Mouse (Mus musculus): Measurements from ENCODE around the gene Tlcd2.

Gene Tlcd2

DNA sequence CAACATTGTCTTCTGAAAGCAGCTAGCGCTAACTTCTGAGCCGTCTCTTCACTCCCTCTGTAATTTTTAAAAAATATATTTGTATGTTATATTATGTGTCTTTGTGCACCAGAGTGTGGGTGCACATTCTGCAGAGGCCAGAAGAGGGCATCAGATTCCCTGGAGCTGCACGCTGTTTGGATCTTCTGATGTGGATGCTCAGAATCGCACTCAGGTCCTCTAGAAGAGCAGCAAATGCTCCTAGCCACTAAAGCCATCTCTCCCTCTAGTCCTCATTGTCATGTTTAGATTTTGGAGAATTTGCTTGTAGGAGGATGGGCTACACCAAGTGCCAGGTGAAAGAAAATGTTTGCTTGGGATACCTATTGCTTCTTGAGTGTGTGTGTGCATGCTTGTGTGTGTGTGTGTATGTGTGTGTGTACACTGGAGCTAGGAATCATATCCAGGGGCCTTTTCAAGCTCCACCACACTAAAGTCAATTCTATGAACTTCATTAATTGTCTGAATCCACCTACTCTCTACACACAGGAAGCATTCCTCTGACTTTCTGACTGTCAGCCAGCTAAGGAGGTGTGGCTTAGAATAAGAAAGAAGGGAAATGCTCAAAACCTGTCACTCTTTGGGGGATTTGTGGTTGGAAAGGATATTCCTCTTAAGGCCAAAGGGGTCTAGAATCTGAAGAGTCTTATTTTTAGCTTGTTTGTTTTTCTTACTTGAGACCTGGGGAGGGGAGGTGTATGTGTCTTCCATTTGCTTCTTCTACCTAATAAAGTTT, 5.4 kb downstream of the Tlcd2 start:
- no peak for DNase-seq (ENCODE audit: low read depth, low spot score)

DNA sequence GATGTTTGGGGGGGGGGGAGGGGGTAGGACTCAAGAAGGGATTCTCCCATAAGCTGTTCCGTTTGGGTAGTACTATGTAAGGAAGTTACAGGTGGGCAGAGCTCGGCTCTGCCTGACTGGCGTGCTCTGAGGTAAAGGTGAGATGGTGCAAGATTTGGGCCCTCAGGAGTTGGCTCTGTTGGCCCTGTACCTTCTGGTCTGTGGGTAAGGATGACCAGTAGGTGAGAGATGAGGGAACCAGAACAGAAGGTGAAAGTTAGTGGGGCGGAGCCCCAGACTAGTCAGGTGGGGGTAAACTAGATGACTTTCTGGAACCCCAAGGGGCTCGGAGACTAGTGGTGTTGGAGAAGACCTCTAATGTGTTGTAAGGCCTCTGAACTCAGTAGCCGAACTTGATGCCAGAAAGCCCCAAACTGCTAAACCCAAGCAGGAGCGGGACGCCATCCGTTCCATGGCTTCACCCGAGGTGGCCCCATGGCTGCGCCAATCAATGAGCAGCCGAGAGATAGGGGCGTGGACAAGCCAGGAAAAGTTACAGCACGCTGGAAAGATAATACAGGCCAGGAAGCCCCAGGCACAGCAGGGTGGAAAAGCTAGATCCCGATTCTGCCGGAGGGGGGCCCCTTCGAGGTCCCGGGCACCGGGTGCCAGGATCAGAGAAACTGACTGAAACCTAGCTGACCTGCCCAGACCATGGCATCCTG, 6.1 kb downstream of the Tlcd2 start:
- DNase-seq (ENCODE audit: low read depth, low spot score), result no peak

DNA sequence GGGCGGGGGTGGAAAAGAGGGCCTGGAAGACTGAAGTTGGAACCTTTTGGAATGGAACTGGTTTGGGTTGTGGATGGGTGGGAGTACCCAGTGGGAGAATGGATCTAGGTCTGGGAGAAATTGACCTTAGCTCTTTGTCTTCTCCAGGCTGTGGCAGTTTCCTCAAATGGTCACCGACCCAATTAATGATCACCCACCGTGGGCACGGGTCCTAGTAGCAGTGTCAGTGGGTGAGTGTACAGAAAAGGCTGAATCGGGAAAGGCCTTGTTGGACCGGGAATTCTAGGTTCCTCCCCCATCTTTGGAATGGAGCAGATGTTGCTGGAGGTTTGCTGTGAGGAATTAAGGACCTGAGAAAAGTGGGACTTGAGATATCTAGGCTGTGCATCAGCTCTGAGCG, 6.9 kb downstream of the Tlcd2 start:
- DNase-seq (ENCODE audit: low read depth, low spot score), result no peak

DNA sequence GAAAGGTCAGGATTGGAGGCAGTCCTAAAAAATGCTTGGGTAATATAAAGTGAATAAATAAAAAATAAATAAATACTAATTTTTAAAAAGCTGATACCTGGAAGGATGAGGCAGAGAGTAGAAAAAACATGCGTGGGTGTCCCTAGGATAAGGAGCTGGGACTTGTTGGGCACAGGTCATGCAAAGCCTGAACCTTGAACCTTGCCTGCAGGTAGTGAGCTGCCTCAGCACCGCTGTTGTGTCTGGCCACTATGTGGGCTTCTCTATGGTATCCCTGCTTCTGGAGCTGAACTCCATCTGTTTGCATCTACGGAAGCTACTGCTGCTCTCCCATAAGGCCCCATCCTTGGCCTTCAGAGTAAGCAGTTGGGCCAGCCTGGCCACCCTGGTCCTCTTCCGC, 7.7 kb downstream of the Tlcd2 start:
- DNase-seq (ENCODE audit: low read depth, low spot score), result no peak

- no peak for DNase-seq (ENCODE audit: low read depth, low spot score)
These were observed 9.2 kb downstream of the Tlcd2 start for GRCm38 (mm10) chr11:75470675-75471074.

GRCm38 (mm10) chr11:75472469-75473081, 11.1 kb downstream of the Tlcd2 start:
- no peak for DNase-seq (ENCODE audit: low read depth, low spot score)

- no peak for DNase-seq (ENCODE audit: low read depth, low spot score)
These were observed 11.9 kb downstream of the Tlcd2 start for GRCm38 (mm10) chr11:75473376-75473775.

GRCm38 (mm10) chr11:75486192-75486591, 24.7 kb downstream of the Tlcd2 start:
- no peak for DNase-seq (ENCODE audit: low read depth, low spot score)

- peak; percentile 94 for DNase-seq (ENCODE audit: low read depth, low spot score)
These were observed 25.2 kb downstream of the Tlcd2 start, which contains the start of gene Prpf8 for GRCm38 (mm10) chr11:75486601-75487285. TSS of gene Prpf8 (plus strand) at chr11:75486816.

DNA sequence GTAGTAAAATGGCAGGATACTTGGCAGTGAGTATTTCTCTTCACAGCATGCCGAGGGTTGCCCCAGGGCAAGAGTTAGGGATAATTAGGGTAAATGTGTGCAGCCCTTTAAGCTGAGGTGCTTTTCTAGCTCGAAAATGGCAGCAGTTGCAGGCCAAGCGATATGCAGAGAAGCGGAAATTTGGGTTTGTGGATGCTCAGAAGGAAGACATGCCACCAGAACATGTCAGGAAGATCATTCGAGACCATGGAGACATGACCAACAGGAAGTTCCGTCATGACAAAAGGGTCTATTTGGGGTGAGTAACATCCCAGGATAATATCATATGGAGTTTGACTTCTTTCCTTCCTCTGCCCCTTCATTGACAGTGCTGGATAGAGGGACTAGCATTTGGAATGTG, 26.0 kb downstream of the Tlcd2 start:
- no peak for DNase-seq (ENCODE audit: low read depth, low spot score)

GRCm38 (mm10) chr11:75494296-75495049, 33.0 kb downstream of the Tlcd2 start:
- DNase-seq (ENCODE audit: low read depth, low spot score), result no peak

- no peak for DNase-seq (ENCODE audit: low read depth, low spot score)
These were observed 36.6 kb downstream of the Tlcd2 start for GRCm38 (mm10) chr11:75498126-75498525.

DNA sequence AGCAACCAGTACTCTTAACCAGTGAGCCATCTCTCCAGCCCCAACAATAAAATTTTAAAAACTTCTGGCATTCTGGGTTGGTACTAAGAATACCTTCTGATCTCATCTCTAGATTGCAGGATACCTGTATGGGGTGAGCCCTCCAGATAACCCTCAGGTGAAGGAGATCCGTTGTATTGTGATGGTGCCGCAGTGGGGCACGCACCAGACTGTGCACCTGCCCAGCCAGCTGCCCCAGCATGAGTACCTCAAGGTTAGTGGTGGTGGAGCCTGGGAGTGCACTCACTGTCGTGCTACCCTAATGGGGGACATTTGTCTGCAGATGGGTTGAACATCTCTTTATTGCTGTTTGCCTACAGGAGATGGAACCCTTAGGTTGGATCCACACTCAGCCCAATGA, 46.6 kb downstream of the Tlcd2 start:
- DNase-seq (ENCODE audit: low read depth, low spot score), result no peak

DNA sequence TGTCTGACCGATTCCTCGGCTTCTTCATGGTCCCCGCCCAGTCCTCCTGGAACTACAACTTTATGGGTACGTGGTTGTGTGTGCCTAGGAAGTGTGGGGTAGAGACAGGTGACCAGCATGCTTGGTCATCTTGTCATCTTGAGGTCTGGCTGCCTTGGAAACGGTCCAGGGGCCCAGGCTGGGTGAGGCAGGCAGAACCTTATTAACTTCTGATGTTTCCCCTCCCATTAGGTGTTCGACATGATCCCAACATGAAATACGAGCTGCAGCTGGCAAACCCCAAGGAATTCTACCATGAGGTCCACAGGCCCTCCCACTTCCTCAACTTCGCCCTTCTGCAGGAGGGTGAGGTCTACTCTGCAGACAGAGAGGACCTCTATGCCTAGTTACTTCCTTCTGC, 47.4 kb downstream of the Tlcd2 start:
- DNase-seq (ENCODE audit: low read depth, low spot score), result no peak

- peak; percentile 31 for DNase-seq (ENCODE audit: low read depth, low spot score)
These were observed 48.5 kb downstream of the Tlcd2 start, which contains the start of gene Rilp for GRCm38 (mm10) chr11:75509741-75510626. TSS of gene Rilp (plus strand) at chr11:75510094.

GRCm38 (mm10) chr11:75510627-75510993, 49.1 kb downstream of the Tlcd2 start:
- peak; percentile 87 for DNase-seq (ENCODE audit: low read depth, low spot score)

- DNase-seq (ENCODE audit: low read depth, low spot score), result no peak
These were observed 49.7 kb downstream of the Tlcd2 start for GRCm38 (mm10) chr11:75511213-75511612.

DNA sequence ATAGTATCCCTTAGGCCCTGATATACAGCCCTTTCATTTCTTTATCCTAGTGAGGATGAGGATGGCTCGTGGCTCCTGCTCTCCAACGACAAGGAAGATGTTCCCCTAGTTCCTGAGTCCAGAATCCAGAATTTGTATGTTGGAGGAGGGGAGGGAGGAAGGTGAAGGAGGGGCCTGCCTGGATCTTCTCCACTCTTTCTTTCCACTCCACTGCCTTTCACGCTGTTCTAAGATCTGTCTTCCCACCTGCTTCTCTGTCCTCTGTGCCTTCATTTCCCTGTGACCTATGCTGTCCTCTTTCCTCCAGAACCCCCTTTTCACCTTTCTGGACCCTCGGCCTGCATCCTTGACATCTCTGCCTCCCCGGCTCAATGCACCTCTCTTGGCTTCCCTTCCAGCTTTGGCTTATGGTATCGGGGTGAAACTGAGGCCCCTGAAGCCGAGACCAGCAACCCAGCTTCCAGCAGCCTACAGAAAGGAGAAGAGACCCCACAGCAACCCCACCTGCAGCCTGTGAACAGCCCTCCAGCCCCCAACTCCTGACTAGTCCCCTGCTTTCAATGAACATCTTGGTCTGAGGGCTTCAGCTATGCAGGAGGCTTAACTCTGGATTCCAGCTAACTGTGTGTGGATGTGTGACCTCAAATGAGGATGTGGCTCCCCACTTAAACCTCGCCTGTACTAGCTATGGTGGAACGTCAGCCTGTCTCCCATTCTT, 50.9 kb downstream of the Tlcd2 start:
- DNase-seq (ENCODE audit: low read depth, low spot score), result no peak

- no peak for DNase-seq (ENCODE audit: low read depth, low spot score)
These were observed 51.8 kb downstream of the Tlcd2 start, which contains the start of gene Scarf1 for GRCm38 (mm10) chr11:75513336-75513735. TSS of gene Scarf1 (plus strand) at chr11:75513540.

- no peak for DNase-seq (ENCODE audit: low read depth, low spot score)
These were observed 53.7 kb downstream of the Tlcd2 start for GRCm38 (mm10) chr11:75515186-75515585.

Data from retina, postnatal 7 days (tissue).